10 mouse cellular contexts compared by ENCODE assay signal in genomic region chr14:103717516-103717915, GRCm38 (mm10).
A peak's percentile ranks its signal among the peaks of the same experiment; 100 is the strongest.
DNase-seq lines count a peak whose midpoint lies in the region; ATAC-seq and TF ChIP-seq lines count a peak whose summit lies in the region.
"Had no signal": no experiment of that assay in that cellular context is flagged by ENCODE, and none has a peak within 500 bp of the region (broad histone marks: within the 10 kb centered on the region; RNA-seq: fewer than 3 reads in every experiment).

No protein-coding gene starts in this region.

- TF ChIP-seq CTCF in forebrain, postnatal 0 days (IDR thresholded peaks at IDR 0.05; ENCODE audit: low read depth), result peak; percentile 67
- peak; percentile 49; the same call in 1 of the 2 replicates for TF ChIP-seq CTCF in liver, adult 2 months (IDR thresholded peaks at IDR 0.05; ENCODE audit: low read depth, low read length)
- 0 out of 2 replicates have a peak, but pooled peaks have one; percentile 38 for TF ChIP-seq CTCF in bone marrow, adult 2 months (IDR thresholded peaks at IDR 0.05; ENCODE audit: control insufficient read depth, insufficient read depth, low read length)

- no peak overlapping the region for H3K27ac ChIP-seq in forebrain, postnatal 0 days (ENCODE audit: low read depth, low read length)
- H3K27ac ChIP-seq in forebrain, embryonic 10.5 days, result no peak overlapping the region
- no peak overlapping the region for H3K27ac ChIP-seq in liver, adult 2 months (replicated peaks; ENCODE audit: insufficient read depth, low read depth, low read length)
- H3K27ac ChIP-seq in liver, embryonic 12.5 days, result no peak overlapping the region
- no peak overlapping the region for H3K27ac ChIP-seq in bone marrow, adult 2 months (ENCODE audit: control insufficient read depth, insufficient read depth, low read depth, low read length, poor library complexity)
- H3K27ac ChIP-seq: embryonic facial prominence, embryonic 12.5 days; liver, embryonic 15.5 days had no signal

- H3K4me2 ChIP-seq in forebrain, postnatal 0 days (ENCODE audit: low read depth), result no peak overlapping the region
- H3K4me2 ChIP-seq in liver, embryonic 12.5 days, result no peak overlapping the region
- H3K4me2 ChIP-seq: embryonic facial prominence, embryonic 12.5 days; liver, embryonic 15.5 days had no signal

- no peak for DNase-seq in forebrain, postnatal 0 days
- no peak for DNase-seq in forebrain, embryonic 10.5 days (ENCODE audit: extremely low spot score, low spot score)
- no peak for DNase-seq in liver, adult 2 months (ENCODE audit: extremely low read depth, low read depth, low spot score)
- DNase-seq in splenic B cell, adult 2 months (ENCODE audit: low read depth, low spot score), result peak; percentile 59
- no peak for DNase-seq in urinary bladder, postnatal 36 days (ENCODE audit: low spot score in 2 of 2)
- no peak for DNase-seq in left cerebral cortex, adult 9 months (ENCODE audit: low spot score in 2 of 2)

- 39% methylated on average over 5 of the region's 5 CpGs for WGBS in forebrain, postnatal 0 days
- 48% methylated on average over 5 of the region's 5 CpGs for WGBS in forebrain, embryonic 10.5 days
- WGBS in liver, adult 2 months, result 41% methylated on average over 5 of the region's 5 CpGs
- 34% methylated on average over 5 of the region's 5 CpGs for WGBS in liver, embryonic 12.5 days (ENCODE audit: insufficient replicate concordance)
- WGBS in bone marrow, adult 2 months, result 39% methylated on average over 5 of the region's 5 CpGs

- TF ChIP-seq POLR2A in liver, adult 2 months (IDR thresholded peaks at IDR 0.05; ENCODE audit: extremely low read depth, insufficient read depth, low read length), result no peak
- TF ChIP-seq POLR2A in bone marrow, adult 2 months (IDR thresholded peaks at IDR 0.05; ENCODE audit: borderline replicate concordance, control insufficient read depth, low read depth, low read length), result no peak

- no peaks in the 10 kb centered on the region for H3K4me1 ChIP-seq in forebrain, postnatal 0 days (ENCODE audit: insufficient read depth)
- H3K4me1 ChIP-seq in forebrain, embryonic 10.5 days, result peaks cover 15% of the 10 kb centered on the region
- H3K4me1 ChIP-seq in liver, adult 2 months (ENCODE audit: control insufficient read depth, insufficient read depth, low read length), result no peaks in the 10 kb centered on the region; the same call in 1 of the 2 replicates
- H3K4me1 ChIP-seq in liver, embryonic 12.5 days, result peaks cover 20% of the 10 kb centered on the region
- peaks cover 2% of the 10 kb centered on the region for H3K4me1 ChIP-seq in bone marrow, adult 2 months (ENCODE audit: control insufficient read depth, insufficient read depth, low read length)

- no peaks in the 10 kb centered on the region for H3K79me2 ChIP-seq in liver, adult 2 months (ENCODE audit: control insufficient read depth, insufficient read depth, low read length)

- no peaks in the 10 kb centered on the region for H3K27me3 ChIP-seq in forebrain, postnatal 0 days (ENCODE audit: insufficient read depth, low read length)
- peaks cover 7% of the 10 kb centered on the region; the same call in 1 of the 2 replicates for H3K27me3 ChIP-seq in forebrain, embryonic 10.5 days (ENCODE audit: poor library complexity, severe bottlenecking)
- no peaks in the 10 kb centered on the region for H3K27me3 ChIP-seq in liver, adult 2 months (ENCODE audit: control insufficient read depth, insufficient read depth, low read length)
- no peaks in the 10 kb centered on the region for H3K27me3 ChIP-seq in liver, embryonic 12.5 days (replicated peaks)
- H3K27me3 ChIP-seq in splenic B cell, adult 2 months (ENCODE audit: control insufficient read depth, insufficient read depth, low read length, poor library complexity, severe bottlenecking), result no peaks in the 10 kb centered on the region
- H3K27me3 ChIP-seq: embryonic facial prominence, embryonic 12.5 days; liver, embryonic 15.5 days had no signal

- H3K9me3 ChIP-seq in forebrain, postnatal 0 days (ENCODE audit: low read length), result no peaks in the 10 kb centered on the region
- no peaks in the 10 kb centered on the region for H3K9me3 ChIP-seq in forebrain, embryonic 10.5 days
- no peaks in the 10 kb centered on the region for H3K9me3 ChIP-seq in liver, embryonic 12.5 days (replicated peaks)
- H3K9me3 ChIP-seq: liver, embryonic 15.5 days had no signal

- no peak for ATAC-seq in forebrain, postnatal 0 days
- no peak for ATAC-seq in liver, embryonic 12.5 days

- H3K36me3 ChIP-seq in forebrain, postnatal 0 days (ENCODE audit: insufficient read depth), result no peaks in the 10 kb centered on the region
- no peaks in the 10 kb centered on the region for H3K36me3 ChIP-seq in forebrain, embryonic 10.5 days (replicated peaks)
- no peaks in the 10 kb centered on the region for H3K36me3 ChIP-seq in liver, adult 2 months (ENCODE audit: control insufficient read depth, insufficient read depth, low read length)
- H3K36me3 ChIP-seq in liver, embryonic 12.5 days, result no peaks in the 10 kb centered on the region
- no peaks in the 10 kb centered on the region for H3K36me3 ChIP-seq in splenic B cell, adult 2 months (ENCODE audit: control insufficient read depth, insufficient read depth, low read length, poor library complexity, severe bottlenecking)
- H3K36me3 ChIP-seq: embryonic facial prominence, embryonic 12.5 days; liver, embryonic 15.5 days had no signal

- no peak overlapping the region for H3K9ac ChIP-seq in forebrain, postnatal 0 days
- no peak overlapping the region for H3K9ac ChIP-seq in liver, adult 2 months (ENCODE audit: low read depth, low read length)
- H3K9ac ChIP-seq in liver, embryonic 12.5 days, result no peak overlapping the region
- H3K9ac ChIP-seq: embryonic facial prominence, embryonic 12.5 days; liver, embryonic 15.5 days had no signal

- H3K4me3 ChIP-seq in forebrain, postnatal 0 days (ENCODE audit: low read depth, low read length), result no peak overlapping the region
- no peak overlapping the region for H3K4me3 ChIP-seq in forebrain, embryonic 10.5 days
- no peak overlapping the region for H3K4me3 ChIP-seq in liver, adult 2 months (ENCODE audit: insufficient read depth, low read depth, low read length)
- no peak overlapping the region for H3K4me3 ChIP-seq in liver, embryonic 12.5 days
- H3K4me3 ChIP-seq in bone marrow, adult 2 months (replicated peaks; ENCODE audit: control insufficient read depth, low read depth, low read length), result no peak overlapping the region
- H3K4me3 ChIP-seq: embryonic facial prominence, embryonic 12.5 days; liver, embryonic 15.5 days had no signal
